Mouse (Mus musculus): ENCODE results near the gene Acsm2.

The Acsm2 gene

GRCm38 (mm10) chr7:119554040-119554439 lies at the start of gene Acsm2:
TSS of gene Acsm2 (plus strand) at chr7:119554340.
- DNase-seq (ENCODE audit: low read depth, low spot score): no peak

GRCm38 (mm10) chr7:119511143-119511542 lies 43.0 kb upstream of the Acsm2 start:
- no peak for DNase-seq (ENCODE audit: low read depth, low spot score)

GRCm38 (mm10) chr7:119513056-119513455 lies 41.1 kb upstream of the Acsm2 start:
- DNase-seq (ENCODE audit: low read depth, low spot score): no peak

- DNase-seq (ENCODE audit: low read depth, low spot score): no peak
These were observed 38.5 kb upstream of the Acsm2 start for GRCm38 (mm10) chr7:119515492-119516271.

GRCm38 (mm10) chr7:119516272-119516558 lies 37.9 kb upstream of the Acsm2 start:
- no peak for DNase-seq (ENCODE audit: low read depth, low spot score)

GRCm38 (mm10) chr7:119519163-119519562 lies 35.0 kb upstream of the Acsm2 start, which contains the start of gene Acsm5:
TSS of gene Acsm5 (plus strand) at chr7:119519463.
- DNase-seq (ENCODE audit: low read depth, low spot score): no peak

GRCm38 (mm10) chr7:119519654-119520053 lies 34.5 kb upstream of the Acsm2 start:
- DNase-seq (ENCODE audit: low read depth, low spot score): no peak

GRCm38 (mm10) chr7:119521816-119522215 lies 32.3 kb upstream of the Acsm2 start:
- no peak for DNase-seq (ENCODE audit: low read depth, low spot score)

- no peak for DNase-seq (ENCODE audit: low read depth, low spot score)
These were observed 31.8 kb upstream of the Acsm2 start for GRCm38 (mm10) chr7:119522385-119522784.

GRCm38 (mm10) chr7:119523389-119523788 lies 30.8 kb upstream of the Acsm2 start, which contains the start of gene Pdilt:
TSS of gene Pdilt (minus strand) at chr7:119523489.
- DNase-seq (ENCODE audit: low read depth, low spot score): no peak

GRCm38 (mm10) chr7:119525881-119526281 lies 28.3 kb upstream of the Acsm2 start:
- DNase-seq (ENCODE audit: low read depth, low spot score): no peak

- no peak for DNase-seq (ENCODE audit: low read depth, low spot score)
These were observed 27.7 kb upstream of the Acsm2 start for GRCm38 (mm10) chr7:119526486-119526885.

- DNase-seq (ENCODE audit: low read depth, low spot score): no peak
These were observed 27.0 kb upstream of the Acsm2 start for GRCm38 (mm10) chr7:119527135-119527534.

- DNase-seq (ENCODE audit: low read depth, low spot score): no peak
These were observed 26.6 kb upstream of the Acsm2 start for GRCm38 (mm10) chr7:119527548-119527947.

- DNase-seq (ENCODE audit: low read depth, low spot score): no peak
These were observed 25.5 kb upstream of the Acsm2 start for GRCm38 (mm10) chr7:119528617-119529016.

GRCm38 (mm10) chr7:119532924-119533323 lies 21.2 kb upstream of the Acsm2 start:
- no peak for DNase-seq (ENCODE audit: low read depth, low spot score)

GRCm38 (mm10) chr7:119534389-119534788 lies 19.8 kb upstream of the Acsm2 start:
- no peak for DNase-seq (ENCODE audit: low read depth, low spot score)

- no peak for DNase-seq (ENCODE audit: low read depth, low spot score)
These were observed 11.7 kb upstream of the Acsm2 start for GRCm38 (mm10) chr7:119542445-119542844.

- DNase-seq (ENCODE audit: low read depth, low spot score): no peak
These were observed 8.6 kb upstream of the Acsm2 start for GRCm38 (mm10) chr7:119545572-119545971.

- no peak for DNase-seq (ENCODE audit: low read depth, low spot score)
These were observed 3.5 kb upstream of the Acsm2 start for GRCm38 (mm10) chr7:119550471-119551222.

- DNase-seq (ENCODE audit: low read depth, low spot score): no peak
These were observed 5.8 kb downstream of the Acsm2 start for GRCm38 (mm10) chr7:119559789-119560451.

GRCm38 (mm10) chr7:119560452-119560835 lies 6.3 kb downstream of the Acsm2 start:
- no peak for DNase-seq (ENCODE audit: low read depth, low spot score)

Data from brain, embryonic 18.5 days (tissue).